Mouse (Mus musculus) kidney, embryonic 16.5 days (tissue): ENCODE results near the gene Pex19. TPM values are rescaled to one million over a fixed set of nuclear protein-coding genes. Genes with fewer than 3 reads are reported as not detected.

ENCODE experiments used
- ATAC-seq: fragments of 200-750 bp; cut with Nextera tagmentation; 2 replicates; pipeline ENCODE4 v1.8.0; 2017; ENCODE audit warnings: moderate TSS enrichment; ENCODE audit not compliant: low FRiP score, low TSS enrichment
- H3K27ac ChIP-seq: fragments of 300-500 bp; sonication (generic); 2 replicates; pipeline ENCODE4 v1.5.1; 2014; ENCODE audit warnings: low read length
- H3K27me3 ChIP-seq: fragments of 300-500 bp; sonication (generic); 2 replicates; pipeline ENCODE4 v1.6.1; 2014; ENCODE audit warnings: low read length, control low read depth, mixed read lengths; ENCODE audit not compliant: insufficient read depth
- H3K36me3 ChIP-seq: fragments of 300-500 bp; sonication (generic); 2 replicates; pipeline ENCODE4 v1.6.1; 2014; ENCODE audit warnings: low read length, control low read depth, mixed read lengths; ENCODE audit not compliant: insufficient read depth
- H3K4me1 ChIP-seq: fragments of 300-500 bp; sonication (generic); 2 replicates; pipeline ENCODE4 v1.6.1; 2014; ENCODE audit warnings: low read length, control low read depth, mixed read lengths; ENCODE audit not compliant: insufficient read depth
- H3K4me2 ChIP-seq: fragments of 300-500 bp; sonication (generic); replicated peaks from 2 replicates; pipeline ENCODE4 v1.6.1; 2014; ENCODE audit warnings: low read depth, low read length
- H3K4me3 ChIP-seq: fragments of 300-500 bp; sonication (generic); 2 replicates; pipeline ENCODE4 v1.5.1; 2014; ENCODE audit warnings: mild to moderate bottlenecking, low read length
- H3K9ac ChIP-seq: fragments of 300-500 bp; sonication (generic); replicated peaks from 2 replicates; pipeline ENCODE4 v1.6.1; 2014; ENCODE audit warnings: low read length
- H3K9me3 ChIP-seq: fragments of 300-500 bp; sonication (generic); 2 replicates; pipeline ENCODE4 v1.6.1; 2016; ENCODE audit warnings: low read length, control low read depth
- WGBS: fragments of 180-500 bp; shearing (Covaris S2); extraction: QIAGEN DNeasy Blood & Tissue Kit; methylation state at CpG from one replicate; pipeline ENCODE4 v1.1.7; 2014; 5-methylcytosine and 5-hydroxymethylcytosine counted together
- polyA plus RNA-seq: library from polyadenylated mRNA; unstranded; fragments of >200 nt; fragmentation: Nextera tagmentation; extraction: Ambion mirVana; gene quantifications from 2 replicates; pipeline ENCODE4 v1.2.1, GENCODE M21; 2015

Pex19 gene
- polyA plus RNA-seq, 1 experiment from 2014 or later: 170 TPM

DNA sequence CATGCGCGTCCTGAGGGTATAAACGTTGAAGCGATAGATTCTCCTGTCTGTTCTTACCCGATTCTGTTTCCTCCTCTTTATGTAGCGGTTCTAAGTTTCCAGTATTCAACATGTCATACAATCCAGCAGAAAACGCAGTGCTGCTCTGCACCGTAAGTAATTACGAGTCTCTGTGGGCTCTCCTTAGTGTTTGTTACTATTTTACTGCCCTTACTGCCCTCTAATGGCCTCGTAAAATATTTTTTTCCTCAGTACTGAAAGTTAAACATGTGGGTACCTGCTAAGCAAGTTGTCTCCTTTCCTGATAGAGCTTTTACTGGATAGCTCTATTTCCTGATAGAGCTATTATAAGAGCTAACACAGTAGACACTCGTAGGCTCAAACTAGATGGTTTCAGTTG is 21.5 kb upstream of the Pex19 start:
- Histone ChIP-seq H3K36me3 (peaks cover 86% of the 10 kb centered on the region), H3K27ac (no peak overlapping the region), H3K4me2 (no peak overlapping the region), H3K4me3 (no peak overlapping the region), H3K27me3 (no peaks in the 10 kb centered on the region), H3K9ac (no peak overlapping the region), H3K9me3 (no peaks in the 10 kb centered on the region), H3K4me1 (no peaks in the 10 kb centered on the region)
- ATAC-seq: no peak
- WGBS: 71% methylated on average over 11 of the region's 11 CpGs

DNA sequence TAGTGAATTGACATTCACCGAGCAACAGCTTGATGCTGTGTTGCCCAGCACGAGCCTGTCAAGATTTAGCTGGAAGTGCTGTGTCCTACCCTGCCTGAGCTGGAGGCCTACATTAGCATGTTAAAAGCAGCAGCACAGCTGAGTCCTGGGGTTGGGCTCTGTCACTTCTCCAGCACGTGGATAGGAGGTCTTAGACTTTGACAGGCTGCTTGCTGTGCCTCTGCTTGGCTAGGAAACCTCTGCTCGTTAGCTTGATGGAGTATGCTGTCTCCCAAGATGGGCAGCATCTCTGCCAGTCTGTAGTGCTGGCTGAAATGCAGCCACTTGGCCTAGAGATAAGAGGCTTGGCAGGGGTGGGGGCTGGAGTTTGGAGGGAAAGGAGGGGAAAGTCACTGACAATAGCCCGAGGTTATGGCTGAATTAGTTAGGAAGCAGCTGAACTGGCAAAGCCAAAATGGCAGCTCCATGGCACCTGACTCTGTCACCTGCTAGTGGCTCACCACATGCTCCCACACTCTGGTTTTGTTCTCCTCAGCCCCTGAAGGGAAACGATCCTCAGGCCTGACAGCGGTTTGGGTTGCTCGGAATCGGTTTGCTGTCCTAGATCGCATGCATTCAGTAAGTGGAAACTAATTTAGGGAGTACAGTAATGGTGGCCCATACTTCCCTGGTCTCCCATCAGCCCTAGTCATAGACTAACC is 18.6 kb upstream of the Pex19 start:
- 81% methylated on average over 10 of the region's 10 CpGs for WGBS
- H3K27me3 ChIP-seq: no peaks in the 10 kb centered on the region
- no peak overlapping the region for H3K4me3 ChIP-seq
- H3K27ac ChIP-seq: no peak overlapping the region
- ATAC-seq: no peak
- no peak overlapping the region for H3K9ac ChIP-seq
- no peak overlapping the region for H3K4me2 ChIP-seq
- no peaks in the 10 kb centered on the region for H3K4me1 ChIP-seq
- H3K9me3 ChIP-seq: no peaks in the 10 kb centered on the region
- peaks cover 89% of the 10 kb centered on the region for H3K36me3 ChIP-seq

DNA sequence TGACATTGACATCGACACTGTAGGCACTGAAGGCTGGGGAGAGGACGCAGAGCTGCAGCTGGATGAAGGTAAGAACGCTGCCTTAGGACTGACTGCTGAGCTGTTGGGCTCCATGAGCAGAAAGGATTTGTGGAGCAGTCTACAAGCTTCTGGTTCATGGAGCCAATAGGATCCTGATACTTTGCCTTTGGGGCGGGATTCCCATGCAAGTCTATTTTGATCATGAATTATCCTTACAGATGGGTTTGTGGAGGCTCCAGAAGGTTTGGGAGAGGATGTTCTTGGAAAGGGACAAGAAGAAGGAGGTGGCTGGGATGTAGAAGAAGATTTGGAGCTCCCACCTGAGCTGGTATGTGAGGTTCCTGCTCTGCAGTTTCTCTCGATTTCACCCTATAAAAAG is 9.6 kb upstream of the Pex19 start:
- Histone ChIP-seq H3K4me2 (no peak overlapping the region), H3K36me3 (peaks cover 96% of the 10 kb centered on the region), H3K9ac (no peak overlapping the region), H3K4me3 (no peak overlapping the region), H3K27ac (no peak overlapping the region), H3K9me3 (no peaks in the 10 kb centered on the region), H3K27me3 (no peaks in the 10 kb centered on the region), H3K4me1 (no peaks in the 10 kb centered on the region)
- WGBS: 89% methylated on average over 5 of the region's 5 CpGs
- ATAC-seq: no peak

DNA sequence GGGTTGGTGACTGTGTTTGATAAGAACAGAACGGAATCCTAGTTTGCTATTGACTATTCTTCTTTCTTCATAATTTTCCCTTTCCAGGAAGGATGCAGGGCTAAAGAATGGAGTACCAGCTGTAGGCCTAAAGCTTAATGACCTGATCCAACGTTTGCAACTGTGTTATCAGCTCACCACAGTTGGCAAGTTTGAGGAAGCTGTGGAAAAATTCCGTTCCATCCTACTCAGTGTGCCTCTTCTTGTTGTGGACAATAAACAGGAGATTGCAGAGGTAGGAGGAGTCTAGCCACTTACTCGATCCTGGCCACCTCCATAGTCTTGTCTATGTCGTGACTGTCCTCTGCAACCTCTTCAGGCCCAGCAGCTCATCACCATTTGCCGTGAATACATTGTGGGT is 7.5 kb upstream of the Pex19 start:
- Histone ChIP-seq H3K27ac (no peak overlapping the region), H3K9ac (no peak overlapping the region), H3K9me3 (no peaks in the 10 kb centered on the region), H3K4me2 (no peak overlapping the region), H3K27me3 (no peaks in the 10 kb centered on the region), H3K36me3 (peaks cover 92% of the 10 kb centered on the region), H3K4me3 (no peak overlapping the region), H3K4me1 (no peaks in the 10 kb centered on the region)
- WGBS: 81% methylated on average over 6 of the region's 6 CpGs
- no peak for ATAC-seq

DNA sequence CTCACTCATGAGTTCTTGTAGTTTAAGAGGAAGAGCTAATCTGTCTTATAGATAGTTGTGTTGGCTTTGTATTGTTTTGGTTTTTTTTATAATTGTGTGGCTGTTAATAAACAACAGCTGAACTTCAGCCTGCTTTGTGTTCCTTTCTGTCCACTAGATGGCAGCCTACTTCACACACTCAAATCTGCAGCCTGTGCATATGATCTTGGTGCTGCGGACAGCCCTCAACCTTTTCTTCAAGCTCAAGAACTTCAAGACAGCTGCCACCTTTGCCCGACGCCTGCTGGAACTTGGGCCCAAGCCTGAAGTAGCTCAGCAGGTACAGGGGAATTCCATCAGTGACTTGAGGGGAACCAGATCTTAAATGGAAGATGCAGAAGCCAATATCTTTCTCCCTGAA is 6.8 kb upstream of the Pex19 start:
- no peak overlapping the region for H3K27ac ChIP-seq
- no peak overlapping the region for H3K4me3 ChIP-seq
- H3K27me3 ChIP-seq: no peaks in the 10 kb centered on the region
- ATAC-seq: 0 out of 2 replicates have a peak, but pooled peaks have one; percentile 44
- H3K36me3 ChIP-seq: peaks cover 85% of the 10 kb centered on the region
- 58% methylated on average over 3 of the region's 3 CpGs for WGBS
- H3K4me2 ChIP-seq: no peak overlapping the region
- no peaks in the 10 kb centered on the region for H3K4me1 ChIP-seq
- H3K9me3 ChIP-seq: no peaks in the 10 kb centered on the region
- no peak overlapping the region for H3K9ac ChIP-seq

DNA sequence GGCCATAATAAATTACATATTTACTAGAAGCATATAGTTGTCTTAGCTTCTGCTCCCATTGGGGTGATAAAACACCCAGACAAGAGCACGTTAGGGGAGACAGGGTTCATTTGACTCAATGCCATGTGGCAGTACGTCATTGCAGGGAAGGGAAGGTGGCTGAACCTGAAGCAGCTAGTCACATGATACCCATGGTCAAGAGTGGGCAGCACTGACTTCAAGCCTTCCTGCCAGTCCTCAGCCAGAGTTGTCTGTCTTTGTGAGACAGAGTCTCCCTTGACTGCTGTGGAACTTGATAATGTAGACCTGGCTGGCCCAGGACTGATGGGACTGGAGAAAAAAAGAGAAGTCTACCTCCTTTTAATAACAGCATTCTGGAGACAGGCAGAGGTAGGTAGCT is 3.9 kb upstream of the Pex19 start:
- no peak overlapping the region for H3K9ac ChIP-seq
- H3K9me3 ChIP-seq: no peaks in the 10 kb centered on the region
- WGBS: 61% methylated on average over 2 of the region's 2 CpGs
- no peak for ATAC-seq
- H3K27ac ChIP-seq: no peak overlapping the region
- peaks cover 6% of the 10 kb centered on the region for H3K4me1 ChIP-seq
- H3K27me3 ChIP-seq: no peaks in the 10 kb centered on the region
- no peak overlapping the region for H3K4me3 ChIP-seq
- H3K36me3 ChIP-seq: peaks cover 56% of the 10 kb centered on the region
- H3K4me2 ChIP-seq: no peak overlapping the region

DNA sequence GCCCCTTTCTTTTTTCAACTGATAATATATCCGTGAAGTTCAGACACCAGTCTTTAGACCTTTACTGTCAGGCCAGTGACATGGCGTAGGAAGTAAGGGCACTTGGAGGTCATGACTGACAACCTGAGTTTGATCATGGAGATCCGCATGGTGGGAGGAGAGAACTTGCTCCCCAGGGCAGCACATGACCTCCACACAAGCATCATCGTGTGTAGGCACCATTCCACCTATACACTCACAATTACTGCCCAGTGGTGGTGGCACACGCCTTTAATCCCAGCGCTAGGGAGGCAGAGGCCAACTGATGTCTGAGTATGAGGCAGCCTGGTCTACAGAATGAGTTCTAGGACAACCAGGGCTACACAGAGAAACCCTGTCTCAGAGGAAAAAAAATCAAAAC is 2.0 kb upstream of the Pex19 start:
- no peak for ATAC-seq
- Histone ChIP-seq H3K27ac (no peak overlapping the region), H3K4me2 (no peak overlapping the region), H3K9ac (no peak overlapping the region), H3K4me3 (no peak overlapping the region), H3K36me3 (peaks cover 49% of the 10 kb centered on the region), H3K4me1 (peaks cover 9% of the 10 kb centered on the region), H3K27me3 (no peaks in the 10 kb centered on the region), H3K9me3 (no peaks in the 10 kb centered on the region)
- 76% methylated on average over 6 of the region's 6 CpGs for WGBS

DNA sequence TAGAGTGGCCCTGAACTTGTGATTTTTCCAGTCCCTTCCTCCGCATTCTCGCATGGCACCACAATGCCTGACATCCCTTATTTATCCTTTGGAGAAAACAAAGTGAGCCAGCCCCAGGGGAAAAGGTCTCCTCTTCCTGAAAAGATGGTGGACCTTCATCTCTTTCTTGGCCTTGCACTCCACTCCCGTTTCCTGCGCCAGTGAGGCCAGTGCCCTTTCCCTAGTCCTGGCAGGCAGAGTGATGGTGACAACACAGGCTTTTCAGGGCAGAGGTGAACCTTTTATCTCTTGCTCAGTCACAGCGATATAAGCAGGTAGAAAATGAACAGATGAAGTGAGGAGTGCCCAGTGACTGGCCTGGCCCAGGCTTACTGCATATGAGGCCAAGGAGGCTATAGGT is 932 bp downstream of the Pex19 start:
- Histone ChIP-seq H3K27ac (no peak overlapping the region; the same call in 1 of the 2 replicates), H3K27me3 (no peaks in the 10 kb centered on the region), H3K9me3 (0 out of 2 replicates have a peak, but pooled peaks cover 3% of the 10 kb centered on the region), H3K9ac (peak overlapping the region; percentile 82), H3K4me2 (peak overlapping the region; percentile 84), H3K36me3 (peaks cover 48% of the 10 kb centered on the region), H3K4me1 (peaks cover 9% of the 10 kb centered on the region), H3K4me3 (peak overlapping the region; percentile 87)
- 32% methylated on average over 5 of the region's 5 CpGs for WGBS
- ATAC-seq: no peak

DNA sequence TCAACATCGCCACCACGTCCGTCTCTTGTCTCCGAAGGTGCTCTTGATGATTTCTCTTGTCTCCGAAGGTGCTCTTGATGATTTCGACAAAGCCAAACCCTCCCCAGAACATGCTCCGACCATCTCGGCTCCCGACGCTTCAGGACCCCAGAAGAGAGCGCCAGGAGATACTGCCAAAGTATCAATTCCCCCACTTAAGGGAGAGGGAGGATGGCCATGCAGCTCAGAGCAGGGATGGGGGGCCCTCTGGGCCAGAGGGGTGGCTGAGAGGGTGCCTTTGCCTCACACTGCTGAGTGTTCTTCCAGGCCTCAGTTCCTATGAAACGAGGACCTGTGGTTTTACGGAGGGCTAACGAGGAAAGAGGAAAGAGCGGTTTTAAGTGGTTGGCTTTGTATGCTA is 2.0 kb downstream of the Pex19 start:
- H3K4me2 ChIP-seq: no peak overlapping the region
- no peaks in the 10 kb centered on the region for H3K27me3 ChIP-seq
- 0 out of 2 replicates have a peak, but pooled peaks cover 3% of the 10 kb centered on the region for H3K9me3 ChIP-seq
- WGBS: 92% methylated on average over 15 of the region's 15 CpGs
- H3K9ac ChIP-seq: no peak overlapping the region
- H3K36me3 ChIP-seq: peaks cover 45% of the 10 kb centered on the region
- no peak overlapping the region for H3K27ac ChIP-seq
- no peak overlapping the region for H3K4me3 ChIP-seq
- no peak for ATAC-seq
- H3K4me1 ChIP-seq: peaks cover 9% of the 10 kb centered on the region

DNA sequence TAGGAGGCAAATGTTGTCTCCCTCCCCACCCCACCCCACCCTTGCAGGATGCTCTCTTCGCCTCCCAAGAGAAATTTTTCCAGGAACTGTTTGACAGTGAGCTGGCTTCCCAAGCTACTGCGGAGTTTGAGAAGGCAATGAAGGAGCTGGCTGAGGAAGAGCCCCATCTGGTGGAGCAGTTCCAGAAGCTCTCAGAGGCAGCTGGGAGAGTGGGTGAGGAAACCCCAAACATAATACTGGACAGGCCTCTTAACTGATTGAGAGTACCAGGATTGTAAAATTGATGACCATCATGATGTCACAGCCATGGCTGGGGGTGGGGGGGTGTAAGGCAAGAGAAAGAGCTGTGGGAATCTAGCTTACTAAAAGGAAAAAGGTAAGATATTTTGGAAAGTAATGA is 2.6 kb downstream of the Pex19 start:
- WGBS: 74% methylated on average over 2 of the region's 2 CpGs
- Histone ChIP-seq H3K4me2 (no peak overlapping the region), H3K27me3 (no peaks in the 10 kb centered on the region), H3K36me3 (peaks cover 48% of the 10 kb centered on the region), H3K27ac (no peak overlapping the region), H3K9me3 (0 out of 2 replicates have a peak, but pooled peaks cover 3% of the 10 kb centered on the region), H3K4me1 (peaks cover 9% of the 10 kb centered on the region), H3K9ac (no peak overlapping the region), H3K4me3 (no peak overlapping the region)
- no peak for ATAC-seq
